Mouse (Mus musculus) embryonic facial prominence, embryonic 14.5 days (tissue): ENCODE data around the gene Glyatl3. TPM values are rescaled to one million over a fixed set of nuclear protein-coding genes. Genes with fewer than 3 reads are reported as not detected.
A peak's percentile ranks its signal among the peaks of the same experiment; 100 is the strongest.

ENCODE experiments used
- ATAC-seq: fragments of 200-750 bp; cut with Nextera tagmentation; 2 replicates; pipeline ENCODE4 v1.8.0; 2017; ENCODE audit warnings: low read depth, moderate number of reproducible peaks, moderate TSS enrichment
- DNase-seq: peaks from one replicate; pipeline ENCODE4 v3.0.0-alpha.2; 2015; ENCODE audit warnings: low spot score
- H3K27ac ChIP-seq: fragments of 300-500 bp; sonication (generic); replicated peaks from 2 replicates; pipeline ENCODE4 v1.5.1; 2014; ENCODE audit warnings: low read depth, mild to moderate bottlenecking, low read length, moderate library complexity
- H3K27me3 ChIP-seq: fragments of 300-500 bp; sonication (generic); replicated peaks from 2 replicates; pipeline ENCODE4 v1.6.1; 2014; ENCODE audit warnings: low read length; ENCODE audit not compliant: control insufficient read depth, insufficient read depth
- H3K36me3 ChIP-seq: fragments of 300-500 bp; sonication (generic); 2 replicates; pipeline ENCODE4 v1.6.1; 2014; ENCODE audit warnings: low read length, mixed read lengths; ENCODE audit not compliant: control insufficient read depth, insufficient read depth
- H3K4me1 ChIP-seq: fragments of 300-500 bp; sonication (generic); 2 replicates; pipeline ENCODE4 v1.6.1; 2014; ENCODE audit warnings: antibody characterized with exemption, low read length; ENCODE audit not compliant: control insufficient read depth, insufficient read depth
- H3K4me2 ChIP-seq: fragments of 300-500 bp; sonication (generic); 2 replicates; pipeline ENCODE4 v1.6.1; 2014; ENCODE audit warnings: low read depth, mild to moderate bottlenecking, low read length, moderate library complexity, mixed read lengths
- H3K4me3 ChIP-seq: fragments of 300-500 bp; sonication (generic); 2 replicates; pipeline ENCODE4 v1.5.1; 2014; ENCODE audit warnings: low read depth, mild to moderate bottlenecking, low read length
- H3K9ac ChIP-seq: fragments of 300-500 bp; sonication (generic); 2 replicates; pipeline ENCODE4 v1.6.1; 2014; ENCODE audit warnings: low read depth, mild to moderate bottlenecking, low read length, moderate library complexity, mixed read lengths
- H3K9me3 ChIP-seq: fragments of 300-500 bp; sonication (generic); 2 replicates; pipeline ENCODE4 v1.6.1; 2016; ENCODE audit warnings: low read length; ENCODE audit not compliant: control insufficient read depth
- WGBS: fragments of 180-500 bp; shearing (Covaris S2); extraction: QIAGEN DNeasy Blood & Tissue Kit; methylation state at CpG from one replicate; pipeline ENCODE4 v1.1.7; 2014; 5-methylcytosine and 5-hydroxymethylcytosine counted together
- polyA plus RNA-seq: library from polyadenylated mRNA; unstranded; fragments of >200 nt; fragmentation: Nextera tagmentation; extraction: Ambion mirVana; gene quantifications from 2 replicates; pipeline ENCODE4 v1.2.1, GENCODE M21; 2014

The Glyatl3 gene
- polyA plus RNA-seq, 1 experiment from 2014 or later: 0.35 TPM

GRCm38 (mm10) chr17:40899783-40900363 is 14.3 kb downstream of the Glyatl3 start:
- H3K9ac ChIP-seq: no peak overlapping the region
- ATAC-seq: no peak
- H3K4me2 ChIP-seq: no peak overlapping the region
- no peaks in the 10 kb centered on the region for H3K27me3 ChIP-seq
- no peaks in the 10 kb centered on the region for H3K36me3 ChIP-seq
- H3K4me1 ChIP-seq: peaks cover 3% of the 10 kb centered on the region; the same call in 1 of the 2 replicates
- no peak overlapping the region for H3K4me3 ChIP-seq
- H3K9me3 ChIP-seq: no peaks in the 10 kb centered on the region
- 32% methylated on average over 4 of the region's 4 CpGs for WGBS
- no peak for DNase-seq
- no peak overlapping the region for H3K27ac ChIP-seq

GRCm38 (mm10) chr17:40896863-40897262 is 17.3 kb downstream of the Glyatl3 start:
- WGBS: 56% methylated on average over 1 of the region's 1 CpGs
- DNase-seq (peak; percentile 30), ATAC-seq (no peak)
- Histone ChIP-seq H3K27ac (no peak overlapping the region), H3K4me1 (no peaks in the 10 kb centered on the region), H3K9ac (no peak overlapping the region), H3K4me2 (no peak overlapping the region), H3K9me3 (no peaks in the 10 kb centered on the region), H3K27me3 (no peaks in the 10 kb centered on the region), H3K36me3 (no peaks in the 10 kb centered on the region), H3K4me3 (no peak overlapping the region)

GRCm38 (mm10) chr17:40887849-40888536 is 26.2 kb downstream of the Glyatl3 start:
- no peak overlapping the region for H3K4me3 ChIP-seq
- H3K36me3 ChIP-seq: no peaks in the 10 kb centered on the region
- H3K9ac ChIP-seq: no peak overlapping the region
- ATAC-seq (no peak), DNase-seq (no peak)
- WGBS: 79% methylated on average over 4 of the region's 4 CpGs
- no peaks in the 10 kb centered on the region for H3K9me3 ChIP-seq
- no peak overlapping the region for H3K27ac ChIP-seq
- H3K27me3 ChIP-seq: no peaks in the 10 kb centered on the region
- H3K4me2 ChIP-seq: no peak overlapping the region
- H3K4me1 ChIP-seq: no peaks in the 10 kb centered on the region

- H3K27ac ChIP-seq: no peak overlapping the region
- no peaks in the 10 kb centered on the region for H3K9me3 ChIP-seq
- no peak overlapping the region for H3K9ac ChIP-seq
- WGBS: 68% methylated on average over 4 of the region's 4 CpGs
- no peaks in the 10 kb centered on the region for H3K27me3 ChIP-seq
- no peaks in the 10 kb centered on the region for H3K36me3 ChIP-seq
- H3K4me3 ChIP-seq: no peak overlapping the region
- H3K4me2 ChIP-seq: no peak overlapping the region
- DNase-seq (peak; percentile 42), ATAC-seq (no peak)
- H3K4me1 ChIP-seq: peaks cover 6% of the 10 kb centered on the region; the same call in 1 of the 2 replicates
Observed at GRCm38 (mm10) chr17:40885155-40885554, 29.0 kb downstream of the Glyatl3 start.

GRCm38 (mm10) chr17:40882172-40882571 is 32.0 kb downstream of the Glyatl3 start:
- DNase-seq: no peak
- H3K4me1 ChIP-seq: peaks cover 11% of the 10 kb centered on the region
- no peak overlapping the region for H3K4me2 ChIP-seq
- H3K36me3 ChIP-seq: no peaks in the 10 kb centered on the region
- no peak for ATAC-seq
- no peak overlapping the region for H3K4me3 ChIP-seq
- no peaks in the 10 kb centered on the region for H3K27me3 ChIP-seq
- 89% methylated on average over 6 of the region's 6 CpGs for WGBS
- no peaks in the 10 kb centered on the region for H3K9me3 ChIP-seq
- no peak overlapping the region for H3K9ac ChIP-seq
- no peak overlapping the region for H3K27ac ChIP-seq

GRCm38 (mm10) chr17:40879924-40880691 is 34.0 kb downstream of the Glyatl3 start, which contains the start of gene 9130008F23Rik:
Gene 9130008F23Rik (minus strand): TSS chr17:40880559.
- Histone ChIP-seq H3K4me1 (peaks cover 11% of the 10 kb centered on the region), H3K4me3 (peak within 1 kb of the TSS; percentile 52), H3K4me2 (peak within 1 kb of the TSS; percentile 85), H3K9ac (peak within 1 kb of the TSS; percentile 69), H3K9me3 (no peaks in the 10 kb centered on the region), H3K27me3 (no peaks in the 10 kb centered on the region), H3K27ac (no peak within 1 kb of the TSS), H3K36me3 (no peaks in the 10 kb centered on the region)
- under 1% methylated on average over 38 of the region's 40 CpGs for WGBS
- DNase-seq (peak; percentile 69), ATAC-seq (peak; percentile 89)

GRCm38 (mm10) chr17:40879528-40879923 is 34.6 kb downstream of the Glyatl3 start:
- H3K4me3 ChIP-seq: peak overlapping the region; percentile 52
- 15% methylated on average over 6 of the region's 6 CpGs for WGBS
- no peak for ATAC-seq

GRCm38 (mm10) chr17:40877741-40878140 is 36.4 kb downstream of the Glyatl3 start:
- DNase-seq: no peak
- no peak for ATAC-seq
- Histone ChIP-seq H3K4me1 (peaks cover 11% of the 10 kb centered on the region), H3K9ac (no peak overlapping the region), H3K4me3 (no peak overlapping the region), H3K9me3 (no peaks in the 10 kb centered on the region), H3K4me2 (peak overlapping the region; percentile 85; the same call in 1 of the 2 replicates), H3K36me3 (no peaks in the 10 kb centered on the region), H3K27me3 (no peaks in the 10 kb centered on the region), H3K27ac (no peak overlapping the region)
- WGBS: 47% methylated on average over 3 of the region's 3 CpGs

More at GRCm38 (mm10) chr17:40879528-40879923, 34.6 kb downstream of the Glyatl3 start:
- H3K36me3 ChIP-seq: no peaks in the 10 kb centered on the region
- H3K4me1 ChIP-seq: peaks cover 11% of the 10 kb centered on the region
- H3K4me2 ChIP-seq: peak overlapping the region; percentile 85
- H3K9me3 ChIP-seq: no peaks in the 10 kb centered on the region
- H3K27ac ChIP-seq: no peak overlapping the region
- peak overlapping the region; percentile 69 for H3K9ac ChIP-seq
- H3K27me3 ChIP-seq: no peaks in the 10 kb centered on the region
- no peak for DNase-seq
